Mouse (Mus musculus): Measurements from ENCODE around the gene Gja5. TPM values are rescaled to one million over a fixed set of nuclear protein-coding genes. Genes with fewer than 3 reads are reported as not detected.

Gja5 gene
- polyA plus RNA-seq, 1 experiment from 2014 or later, result 2.0 TPM

DNA sequence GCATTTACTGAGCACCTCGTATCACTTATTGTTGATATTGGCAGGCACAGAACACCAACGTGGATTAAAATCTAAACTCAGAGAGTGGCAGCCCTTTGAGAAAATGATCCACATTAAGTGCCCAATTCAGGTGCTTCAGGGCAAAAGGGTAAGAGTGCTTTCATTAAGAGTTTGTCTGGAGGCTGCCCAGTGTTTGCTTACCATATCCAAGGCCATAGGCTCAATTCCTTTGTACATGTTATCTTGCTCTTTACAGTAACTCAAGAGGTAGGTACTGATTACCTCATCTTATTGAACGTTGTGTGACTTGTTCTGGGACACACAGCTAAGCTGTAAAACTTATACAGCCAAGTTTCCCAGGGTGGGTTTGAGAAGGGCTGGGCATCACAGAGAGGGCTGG, 77.3 kb downstream of the Gja5 start:
- Histone ChIP-seq H3K9ac (ENCODE audit: low read depth, low read length) (no peak overlapping the region), H3K4me1 (ENCODE audit: control insufficient read depth, insufficient read depth, low read length) (no peaks in the 10 kb centered on the region), H3K27ac (ENCODE audit: low read length) (no peak overlapping the region), H3K9me3 (replicated peaks; ENCODE audit: control insufficient read depth, low read length, poor library complexity, severe bottlenecking) (no peaks in the 10 kb centered on the region), H3K27me3 (ENCODE audit: control insufficient read depth, insufficient read depth, low read depth, low read length) (no peaks in the 10 kb centered on the region), H3K4me2 (ENCODE audit: low read length) (no peak overlapping the region), H3K4me3 (ENCODE audit: low read depth, low read length) (no peak overlapping the region), H3K36me3 (ENCODE audit: control insufficient read depth, insufficient read depth, low read length) (no peaks in the 10 kb centered on the region)
- WGBS, result 86% methylated on average over 3 of the region's 3 CpGs
- ATAC-seq, result no peak

GRCm38 (mm10) chr3:96982666-96983065, 78.2 kb downstream of the Gja5 start:
- Histone ChIP-seq H3K9me3 (replicated peaks; ENCODE audit: control insufficient read depth, low read length, poor library complexity, severe bottlenecking) (no peaks in the 10 kb centered on the region), H3K4me1 (ENCODE audit: control insufficient read depth, insufficient read depth, low read length) (no peaks in the 10 kb centered on the region)

GRCm38 (mm10) chr3:96992526-96992925, 88.0 kb downstream of the Gja5 start:
- H3K4me2 ChIP-seq (ENCODE audit: low read length), result no peak overlapping the region
- H3K36me3 ChIP-seq (ENCODE audit: control insufficient read depth, insufficient read depth, low read length), result no peaks in the 10 kb centered on the region
- H3K27me3 ChIP-seq (ENCODE audit: control insufficient read depth, insufficient read depth, low read depth, low read length), result no peaks in the 10 kb centered on the region
- no peaks in the 10 kb centered on the region for H3K9me3 ChIP-seq (replicated peaks; ENCODE audit: control insufficient read depth, low read length, poor library complexity, severe bottlenecking)
- ATAC-seq, result no peak
- H3K4me3 ChIP-seq (ENCODE audit: low read depth, low read length), result no peak overlapping the region
- WGBS, result 11% methylated on average over 3 of the region's 3 CpGs
- no peaks in the 10 kb centered on the region for H3K4me1 ChIP-seq (ENCODE audit: control insufficient read depth, insufficient read depth, low read length)
- no peak overlapping the region for H3K9ac ChIP-seq (ENCODE audit: low read depth, low read length)
- no peak overlapping the region for H3K27ac ChIP-seq (ENCODE audit: low read length)

More at GRCm38 (mm10) chr3:96982666-96983065, 78.2 kb downstream of the Gja5 start:
- Histone ChIP-seq H3K36me3 (ENCODE audit: control insufficient read depth, insufficient read depth, low read length) (no peaks in the 10 kb centered on the region), H3K27me3 (ENCODE audit: control insufficient read depth, insufficient read depth, low read depth, low read length) (no peaks in the 10 kb centered on the region), H3K4me2 (ENCODE audit: low read length) (no peak overlapping the region), H3K4me3 (ENCODE audit: low read depth, low read length) (no peak overlapping the region), H3K9ac (ENCODE audit: low read depth, low read length) (no peak overlapping the region), H3K27ac (ENCODE audit: low read length) (no peak overlapping the region)
- 95% methylated on average over 2 of the region's 2 CpGs for WGBS
- ATAC-seq, result no peak

- ATAC-seq, result no peak
- Histone ChIP-seq H3K4me3 (ENCODE audit: low read depth, low read length) (no peak overlapping the region), H3K27ac (ENCODE audit: low read length) (no peak overlapping the region), H3K9me3 (replicated peaks; ENCODE audit: control insufficient read depth, low read length, poor library complexity, severe bottlenecking) (no peaks in the 10 kb centered on the region), H3K4me2 (ENCODE audit: low read length) (no peak overlapping the region), H3K4me1 (ENCODE audit: control insufficient read depth, insufficient read depth, low read length) (no peaks in the 10 kb centered on the region), H3K9ac (ENCODE audit: low read depth, low read length) (no peak overlapping the region), H3K27me3 (ENCODE audit: control insufficient read depth, insufficient read depth, low read depth, low read length) (no peaks in the 10 kb centered on the region), H3K36me3 (ENCODE audit: control insufficient read depth, insufficient read depth, low read length) (no peaks in the 10 kb centered on the region)
- WGBS, result 64% methylated on average over 6 of the region's 6 CpGs
These were observed 93.3 kb downstream of the Gja5 start for GRCm38 (mm10) chr3:96997770-96998169.

GRCm38 (mm10) chr3:97003111-97003510, 98.6 kb downstream of the Gja5 start:
- Histone ChIP-seq H3K27me3 (ENCODE audit: control insufficient read depth, insufficient read depth, low read depth, low read length) (no peaks in the 10 kb centered on the region), H3K4me1 (ENCODE audit: control insufficient read depth, insufficient read depth, low read length) (no peaks in the 10 kb centered on the region), H3K4me3 (ENCODE audit: low read depth, low read length) (no peak overlapping the region), H3K9ac (ENCODE audit: low read depth, low read length) (no peak overlapping the region), H3K4me2 (ENCODE audit: low read length) (no peak overlapping the region), H3K9me3 (replicated peaks; ENCODE audit: control insufficient read depth, low read length, poor library complexity, severe bottlenecking) (no peaks in the 10 kb centered on the region), H3K36me3 (ENCODE audit: control insufficient read depth, insufficient read depth, low read length) (no peaks in the 10 kb centered on the region), H3K27ac (ENCODE audit: low read length) (no peak overlapping the region)
- ATAC-seq, result no peak
- 94% methylated on average over 10 of the region's 10 CpGs for WGBS

DNA sequence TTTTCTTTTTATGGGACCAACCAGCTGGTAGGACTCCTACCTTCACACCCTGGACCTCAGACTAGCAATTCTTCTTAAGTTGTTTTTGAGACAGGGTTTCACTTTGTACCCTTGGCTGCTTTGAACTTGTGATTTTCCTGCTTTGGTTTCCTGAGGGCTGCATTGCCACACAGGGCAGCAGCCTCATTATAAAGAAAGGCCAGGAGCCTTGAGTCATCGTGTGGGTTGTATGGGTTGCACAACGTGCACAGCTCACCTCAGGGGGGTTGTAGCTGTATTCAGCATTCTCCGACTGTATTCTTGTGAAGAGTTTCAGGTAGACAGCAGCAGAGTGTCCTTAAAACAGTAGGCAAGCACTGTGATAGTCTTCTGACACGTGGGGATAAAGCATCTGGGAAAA, 100.0 kb downstream of the Gja5 start:
- H3K27me3 ChIP-seq (ENCODE audit: control insufficient read depth, insufficient read depth, low read depth, low read length), result no peaks in the 10 kb centered on the region
- ATAC-seq, result no peak
- H3K9ac ChIP-seq (ENCODE audit: low read depth, low read length), result no peak overlapping the region
- WGBS, result 73% methylated on average over 4 of the region's 4 CpGs
- no peaks in the 10 kb centered on the region for H3K36me3 ChIP-seq (ENCODE audit: control insufficient read depth, insufficient read depth, low read length)
- no peaks in the 10 kb centered on the region for H3K4me1 ChIP-seq (ENCODE audit: control insufficient read depth, insufficient read depth, low read length)
- H3K27ac ChIP-seq (ENCODE audit: low read length), result no peak overlapping the region
- H3K9me3 ChIP-seq (replicated peaks; ENCODE audit: control insufficient read depth, low read length, poor library complexity, severe bottlenecking), result no peaks in the 10 kb centered on the region
- no peak overlapping the region for H3K4me2 ChIP-seq (ENCODE audit: low read length)
- no peak overlapping the region for H3K4me3 ChIP-seq (ENCODE audit: low read depth, low read length)

- H3K9me3 ChIP-seq (replicated peaks; ENCODE audit: control insufficient read depth, low read length, poor library complexity, severe bottlenecking), result no peaks in the 10 kb centered on the region
- no peak for ATAC-seq
- WGBS, result 62% methylated on average over 3 of the region's 3 CpGs
- H3K27me3 ChIP-seq (ENCODE audit: control insufficient read depth, insufficient read depth, low read depth, low read length), result no peaks in the 10 kb centered on the region
- H3K4me3 ChIP-seq (ENCODE audit: low read depth, low read length), result no peak overlapping the region
- no peak overlapping the region for H3K27ac ChIP-seq (ENCODE audit: low read length)
- no peak overlapping the region for H3K4me2 ChIP-seq (ENCODE audit: low read length)
- H3K4me1 ChIP-seq (ENCODE audit: control insufficient read depth, insufficient read depth, low read length), result no peaks in the 10 kb centered on the region
- no peak overlapping the region for H3K9ac ChIP-seq (ENCODE audit: low read depth, low read length)
- H3K36me3 ChIP-seq (ENCODE audit: control insufficient read depth, insufficient read depth, low read length), result no peaks in the 10 kb centered on the region
These were observed 102.5 kb downstream of the Gja5 start for GRCm38 (mm10) chr3:97007010-97007448.

GRCm38 (mm10) chr3:97025226-97025625, 120.7 kb downstream of the Gja5 start:
- WGBS, result 73% methylated on average over 5 of the region's 5 CpGs
- Histone ChIP-seq H3K4me3 (ENCODE audit: low read depth, low read length) (no peak overlapping the region), H3K4me1 (ENCODE audit: control insufficient read depth, insufficient read depth, low read length) (no peaks in the 10 kb centered on the region), H3K9me3 (replicated peaks; ENCODE audit: control insufficient read depth, low read length, poor library complexity, severe bottlenecking) (no peaks in the 10 kb centered on the region), H3K27me3 (ENCODE audit: control insufficient read depth, insufficient read depth, low read depth, low read length) (no peaks in the 10 kb centered on the region), H3K36me3 (ENCODE audit: control insufficient read depth, insufficient read depth, low read length) (no peaks in the 10 kb centered on the region), H3K4me2 (ENCODE audit: low read length) (no peak overlapping the region), H3K27ac (ENCODE audit: low read length) (no peak overlapping the region), H3K9ac (ENCODE audit: low read depth, low read length) (no peak overlapping the region)
- no peak for ATAC-seq

DNA sequence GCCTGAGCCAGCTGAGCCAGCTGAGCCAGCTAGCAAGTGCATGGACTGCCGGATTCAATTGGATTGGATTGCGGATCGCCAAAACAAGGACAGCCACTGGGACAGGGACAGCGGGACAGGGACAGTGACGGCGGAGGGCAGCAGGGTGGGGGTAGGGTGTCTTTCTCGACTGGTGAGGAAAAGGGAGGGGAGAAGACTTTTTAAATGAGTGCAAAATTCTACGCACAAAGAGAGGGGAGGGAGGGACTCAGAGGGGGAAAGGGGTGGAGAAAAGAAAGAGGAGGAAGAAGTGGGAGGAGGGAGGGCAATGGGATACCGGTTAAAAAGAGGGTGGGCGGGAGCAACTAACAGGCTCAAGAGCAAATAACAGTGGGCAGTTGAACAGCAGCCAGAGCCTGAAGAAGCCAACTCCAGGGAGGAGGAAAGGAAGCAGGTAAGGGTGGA, 127.6 kb downstream of the Gja5 start:
- 0 out of 2 replicates have a peak, but pooled peaks have one; percentile 14 for ATAC-seq
- Histone ChIP-seq H3K4me3 (ENCODE audit: low read depth, low read length) (peak overlapping the region; percentile 25), H3K36me3 (ENCODE audit: control insufficient read depth, insufficient read depth, low read length) (no peaks in the 10 kb centered on the region), H3K9me3 (replicated peaks; ENCODE audit: control insufficient read depth, low read length, poor library complexity, severe bottlenecking) (no peaks in the 10 kb centered on the region), H3K4me1 (ENCODE audit: control insufficient read depth, insufficient read depth, low read length) (0 out of 2 replicates have a peak, but pooled peaks cover 2% of the 10 kb centered on the region), H3K27ac (ENCODE audit: low read length) (no peak overlapping the region), H3K9ac (ENCODE audit: low read depth, low read length) (peak overlapping the region; percentile 8; the same call in 1 of the 2 replicates), H3K4me2 (ENCODE audit: low read length) (peak overlapping the region; percentile 50), H3K27me3 (ENCODE audit: control insufficient read depth, insufficient read depth, low read depth, low read length) (no peaks in the 10 kb centered on the region)
- WGBS, result 0% methylated on average over 10 of the region's 10 CpGs

Measured in midbrain, embryonic 16.5 days (tissue).